Mouse (Mus musculus) cerebellum, adult 11 months (tissue): ENCODE results near the gene Gm5965.
"Not testable (repeated sequence)": the region's sequence is repeated elsewhere in the genome, so short reads cannot be mapped to it uniquely, and the experiment has no call there.

ENCODE experiments used
- DNase-seq: peaks from one replicate; pipeline ENCODE4 v3.0.0; 2022

Gm5965 gene

GRCm38 (mm10) chr16:88777596-88777995 lies at the start of gene Gm5965:
Gene Gm5965, plus strand, starts transcription at chr16:88777896.
- DNase-seq: no peak

GRCm38 (mm10) chr16:88728812-88729275 lies 48.9 kb upstream of the Gm5965 start, which contains the start of gene Krtap13-1:
Gene Krtap13-1, plus strand, starts transcription at chr16:88728862.
- no peak for DNase-seq

- DNase-seq: no peak
Measured at GRCm38 (mm10) chr16:88735391-88735790, 42.3 kb upstream of the Gm5965 start.

GRCm38 (mm10) chr16:88744750-88745340 lies 32.9 kb upstream of the Gm5965 start:
- DNase-seq: no peak

GRCm38 (mm10) chr16:88747943-88748342 lies 29.8 kb upstream of the Gm5965 start:
- DNase-seq: no peak

- DNase-seq: not testable (repeated sequence)
Measured at GRCm38 (mm10) chr16:88751535-88751934, 26.2 kb upstream of the Gm5965 start, which contains the start of gene Krtap13. Gene Krtap13, minus strand, starts transcription at chr16:88751635.

GRCm38 (mm10) chr16:88758547-88758946 lies 19.1 kb upstream of the Gm5965 start, which contains the start of gene 2310034C09Rik:
Gene 2310034C09Rik, plus strand, starts transcription at chr16:88758847.
- not testable (repeated sequence) for DNase-seq

GRCm38 (mm10) chr16:88774106-88774505 lies 3.6 kb upstream of the Gm5965 start, which contains the start of gene 2310057N15Rik:
Gene 2310057N15Rik, minus strand, starts transcription at chr16:88774206.
- no peak for DNase-seq

- no peak for DNase-seq
Measured at GRCm38 (mm10) chr16:88786786-88787185, 9.1 kb downstream of the Gm5965 start.

GRCm38 (mm10) chr16:88811827-88812226 lies 34.1 kb downstream of the Gm5965 start, which contains the start of gene Gm20741:
Gene Gm20741, minus strand, starts transcription at chr16:88812220.
- peak; percentile 45 for DNase-seq

- no peak for DNase-seq
Measured at GRCm38 (mm10) chr16:88820066-88820465, 42.4 kb downstream of the Gm5965 start, which contains the start of gene Krtap15. Gene Krtap15, plus strand, starts transcription at chr16:88820215.

GRCm38 (mm10) chr16:88823736-88824135 lies 46.0 kb downstream of the Gm5965 start:
- DNase-seq: no peak

GRCm38 (mm10) chr16:88826095-88826652 lies 48.5 kb downstream of the Gm5965 start, which contains the start of gene Krtap14:
Gene Krtap14, minus strand, starts transcription at chr16:88826145.
- DNase-seq: no peak

- DNase-seq: no peak
Measured at GRCm38 (mm10) chr16:88826978-88827377, 49.3 kb downstream of the Gm5965 start.
